Comparison of ENCODE assay signal across 20 mouse cellular contexts in genomic region chr4:26070606-26071005, GRCm38 (mm10).
DNase-seq lines count a peak whose midpoint lies in the region; ATAC-seq and TF ChIP-seq lines count a peak whose summit lies in the region.
"Had no signal": no experiment of that assay in that cellular context is flagged by ENCODE, and none has a peak within 500 bp of the region (broad histone marks: within the 10 kb centered on the region; RNA-seq: fewer than 3 reads in every experiment).

No protein-coding gene starts in this region.

- peak; percentile 26 to 79 for DNase-seq in adrenal gland, adult (ENCODE audit: inconsistent age in 2 of 2, low spot score in 1 of 2)
- DNase-seq in adrenal gland, adult 8-10 months = no peak
- no peak for DNase-seq in frontal cortex, postnatal 14 days (ENCODE audit: low spot score in 2 of 2)
- no peak for DNase-seq in left cerebral cortex, adult 2 months (ENCODE audit: extremely low spot score in 1 of 2, low spot score in 2 of 2)
- DNase-seq in left cerebral cortex, adult 18-20 months (ENCODE audit: low spot score in 2 of 2) = no peak
- peak; percentile 86 for DNase-seq in brain, adult 2 months (ENCODE audit: low read depth, low spot score)
- DNase-seq in spleen, postnatal 4 days (ENCODE audit: low spot score in 2 of 2) = no peak
- DNase-seq: B cell, adult 2 months; cerebellum, adult 18-20 months; cerebellum, adult 9-11 months; cerebellum, postnatal 36 days; gastrocnemius, postnatal 36 days; heart, adult 11 months had no signal

- intact Hi-C loops in left cerebral cortex, adult 2 months (cut with DNase I) = loop anchor here (2.0 to 5.0 kb wide), 3 partner anchors 270 to 348 kb away; partner anchors contain the start of gene Fut9

- H3K4me3 ChIP-seq in left cerebral cortex, adult 2 months = no peak overlapping the region
- H3K4me3 ChIP-seq: embryonic facial prominence, embryonic 10.5 days; forebrain, embryonic 13.5 days; heart, embryonic 13.5 days; hindbrain, embryonic 13.5 days had no signal

- peak; percentile 92 for ATAC-seq in frontal cortex, adult (ENCODE audit: low TSS enrichment)
- ATAC-seq: CD4-positive, CD25-positive, alpha-beta regulatory T cell, adult 4 months; forebrain, embryonic 13.5 days; hindbrain, postnatal 0 days had no signal

- H3K27ac ChIP-seq in left cerebral cortex, adult 2 months = peak overlapping the region; percentile 41
- H3K27ac ChIP-seq: embryonic facial prominence, embryonic 10.5 days; forebrain, embryonic 13.5 days; heart, embryonic 13.5 days; hindbrain, embryonic 13.5 days; hindbrain, postnatal 0 days had no signal

- TF ChIP-seq CTCF in left cerebral cortex, adult 2 months (IDR thresholded peaks at IDR 0.05) = no peak

Comparison
In these comparisons a context has a peak if more than half of its experiments do, and no peak if none do; other contexts are left out.
1. DNase-seq: peak in adrenal gland, adult (2 of 2) and brain, adult 2 months (single experiment); none in adrenal gland, adult 8-10 months (single experiment), frontal cortex, postnatal 14 days (0 of 2), left cerebral cortex, adult 2 months (0 of 2), left cerebral cortex, adult 18-20 months (0 of 2) and spleen, postnatal 4 days (0 of 2).